Mouse (Mus musculus) adrenal gland, postnatal 4 days (tissue): ENCODE results near the gene Ppp1r3c. TPM values are rescaled to one million over a fixed set of nuclear protein-coding genes. Genes with fewer than 3 reads are reported as not detected.
A peak's percentile ranks its signal among the peaks of the same experiment; 100 is the strongest.

Experiments used
- DNase-seq, 2 experiments: peaks; one replicate each; pipeline ENCODE4 v3.0.0; 2021 to 2022; ENCODE audit warnings: low spot score in 2 of 2, mixed read lengths in 2 of 2
- total RNA-seq, 2 experiments: library from RNA; stranded (reverse); gene quantifications; 2 replicates each; pipeline ENCODE4 v1.2.3; 2021

Gene Ppp1r3c
- total RNA-seq, 2 experiments from 2014 or later = 11.8 to 14.6 TPM

DNA sequence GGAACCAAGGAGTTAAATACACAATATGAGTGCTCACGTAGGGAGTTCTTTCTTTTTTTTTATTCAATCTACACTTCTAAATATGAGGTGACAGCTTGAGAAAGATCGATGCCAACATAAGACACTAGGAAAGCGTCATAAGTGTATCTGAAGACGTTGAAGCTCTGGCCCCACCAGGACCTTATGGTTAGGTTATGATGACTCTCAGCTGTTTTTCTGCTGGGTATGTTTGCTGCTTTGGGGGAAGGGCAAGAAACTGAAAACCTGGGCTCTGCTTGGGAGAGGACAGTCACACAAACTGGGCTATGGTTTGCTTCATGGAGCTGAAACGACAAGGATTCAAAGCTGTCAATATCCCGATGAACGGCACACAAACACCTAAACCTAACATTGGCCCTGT is 11.5 kb downstream of the Ppp1r3c start:
- no peak for DNase-seq

DNA sequence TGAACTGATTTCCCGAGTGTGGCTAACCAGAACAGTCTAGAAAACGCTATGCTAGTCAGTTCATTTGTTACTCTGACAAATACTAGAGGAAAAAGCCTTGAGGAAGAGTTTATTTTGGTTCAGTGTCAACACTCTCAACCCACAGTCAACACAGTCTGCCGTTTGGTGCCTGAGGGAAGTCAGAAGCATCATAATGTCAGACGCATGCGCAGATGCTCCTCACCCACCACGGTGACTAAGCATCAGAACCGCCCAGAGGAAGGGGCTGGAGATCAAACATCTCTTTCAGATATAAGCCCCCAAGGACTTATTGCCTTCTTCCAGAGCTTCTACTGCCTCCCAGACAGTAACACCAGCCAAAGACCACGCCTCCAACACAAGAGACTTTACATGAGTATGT is 15.3 kb downstream of the Ppp1r3c start:
- DNase-seq = no peak

DNA sequence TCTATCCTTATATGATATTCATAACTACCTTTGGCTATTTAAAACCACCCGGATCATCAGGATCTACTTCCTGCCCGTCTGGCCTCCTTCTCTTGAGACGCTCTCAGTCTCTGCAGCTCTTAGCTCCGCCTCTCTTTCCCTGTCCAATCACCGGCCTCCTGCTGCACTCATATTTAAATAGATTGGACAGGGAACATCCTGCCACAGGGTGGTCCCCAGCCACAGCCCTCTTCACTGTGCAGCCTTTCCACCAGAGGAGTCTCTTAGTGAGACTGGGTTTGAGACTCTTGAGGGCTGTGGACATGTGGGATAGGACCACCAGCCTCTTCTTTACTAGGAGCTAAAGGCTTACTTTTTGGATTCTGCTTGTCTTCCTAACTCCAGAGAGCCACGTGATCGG is 20.2 kb downstream of the Ppp1r3c start:
- DNase-seq = no peak

DNA sequence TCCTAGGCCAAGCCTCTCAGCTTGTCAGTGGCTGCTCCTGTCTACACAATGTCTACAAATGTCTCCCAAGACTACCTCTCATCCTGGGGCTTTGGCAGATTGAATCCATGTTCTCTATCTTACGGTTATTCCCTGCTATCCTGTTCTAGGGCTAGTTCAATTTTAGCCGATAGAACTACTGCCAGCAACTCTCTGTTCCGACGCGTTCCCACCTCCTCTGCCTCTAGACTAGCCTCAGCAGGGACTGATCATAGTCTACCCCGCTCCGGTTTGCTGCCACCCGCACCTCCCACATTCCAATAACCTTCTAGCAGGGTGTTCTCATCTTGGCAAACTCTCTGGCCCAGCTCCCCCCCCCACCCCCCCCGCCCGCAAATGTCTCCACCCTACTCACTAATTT is 20.9 kb downstream of the Ppp1r3c start:
- DNase-seq = no peak

DNA sequence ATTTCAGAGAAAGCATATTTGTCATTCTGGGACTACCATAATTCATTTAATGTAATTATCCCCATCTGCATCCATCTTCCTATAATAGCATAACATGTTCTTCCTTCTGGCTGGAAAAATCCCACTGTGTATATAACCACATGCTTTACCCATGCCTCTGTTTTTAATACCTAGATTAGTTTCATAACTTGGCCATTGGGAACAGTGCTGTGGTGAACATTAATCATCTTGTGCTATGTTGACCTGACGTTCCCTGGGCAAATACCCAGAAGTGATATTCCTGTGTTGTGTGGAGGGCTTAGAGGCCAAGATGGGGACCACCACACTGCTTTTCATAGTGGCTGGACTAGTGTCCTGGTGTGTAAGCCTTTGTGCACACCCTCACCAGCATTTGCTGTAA is 22.0 kb downstream of the Ppp1r3c start:
- no peak for DNase-seq

DNA sequence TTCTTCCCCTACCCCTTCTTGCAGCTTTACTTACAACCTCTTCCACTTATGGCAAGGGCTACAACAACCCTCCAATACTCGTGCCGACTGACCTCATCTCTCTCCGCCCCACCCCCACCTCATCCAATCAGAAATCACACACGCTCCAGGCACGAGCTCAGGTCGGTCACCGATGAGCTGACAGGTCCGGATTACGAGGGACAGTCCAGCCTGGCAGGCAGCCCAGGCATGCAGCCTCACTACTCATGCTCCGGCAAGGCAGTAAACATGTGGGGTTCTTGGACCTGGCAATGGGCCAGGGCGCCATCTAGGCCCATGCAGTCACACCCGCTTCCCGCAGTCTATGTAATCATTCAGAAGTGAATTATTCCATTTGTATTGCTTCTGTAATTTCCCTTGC is 23.4 kb downstream of the Ppp1r3c start:
- DNase-seq = no peak

DNA sequence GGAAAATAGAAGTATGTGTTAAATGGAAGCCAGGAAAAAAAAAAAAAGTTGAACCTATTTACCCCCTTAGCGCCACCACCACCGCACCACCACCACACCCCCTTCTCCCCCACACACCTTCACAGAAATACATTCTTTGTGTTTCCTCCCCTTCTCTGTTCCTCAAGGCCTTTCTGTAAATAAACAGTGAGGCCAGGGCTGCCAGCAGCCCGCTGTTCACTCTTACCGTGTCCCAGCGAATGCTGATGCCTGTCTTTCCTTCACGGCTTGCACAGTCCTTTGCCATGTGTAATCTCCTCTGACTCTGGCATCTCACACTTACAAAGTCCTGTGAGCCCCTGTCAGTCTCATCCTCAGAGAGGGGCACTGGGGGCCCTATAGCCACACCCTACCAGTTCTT is 30.3 kb downstream of the Ppp1r3c start:
- no peak for DNase-seq

DNA sequence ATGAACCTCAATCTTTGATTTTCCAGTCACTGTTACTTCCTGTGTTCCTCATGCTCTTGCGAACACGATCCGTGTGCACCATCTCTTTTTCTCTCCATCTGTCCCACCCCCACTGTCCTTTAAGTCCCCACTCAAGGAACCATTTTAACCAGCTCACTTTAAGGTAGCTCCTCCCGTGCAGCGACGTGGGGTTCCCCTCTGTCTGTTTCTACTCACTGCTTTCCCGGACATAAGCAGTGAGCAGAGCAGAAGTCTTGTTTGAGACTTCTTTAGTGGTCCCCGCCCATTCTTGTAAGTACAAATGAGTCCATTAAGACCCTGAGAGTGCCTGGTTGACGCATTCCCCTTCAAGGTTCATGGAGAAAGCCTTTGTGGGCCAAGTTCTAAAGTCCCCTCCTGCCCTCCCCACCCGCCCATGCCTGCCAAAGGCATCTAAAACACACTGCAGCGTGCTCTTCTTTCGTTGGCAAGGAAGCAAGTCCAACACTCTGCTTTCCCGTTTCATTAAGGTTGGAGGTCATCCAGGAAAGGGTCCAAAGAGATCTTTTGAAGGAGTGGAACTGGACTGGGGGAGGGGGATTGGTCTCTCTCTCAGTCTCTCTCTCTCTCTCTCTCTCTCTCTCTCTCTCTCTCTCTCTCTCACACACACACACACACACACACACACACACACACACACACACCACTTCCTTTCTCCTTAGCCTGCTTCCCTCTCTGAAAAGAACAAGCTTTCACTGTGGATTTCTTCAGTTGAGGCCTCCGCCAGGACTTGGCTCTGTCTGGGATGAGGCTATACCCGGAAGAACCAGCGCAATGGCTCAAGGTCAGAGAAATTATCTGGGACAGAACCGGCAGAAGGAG is 30.9 kb downstream of the Ppp1r3c start:
- DNase-seq = no peak

DNA sequence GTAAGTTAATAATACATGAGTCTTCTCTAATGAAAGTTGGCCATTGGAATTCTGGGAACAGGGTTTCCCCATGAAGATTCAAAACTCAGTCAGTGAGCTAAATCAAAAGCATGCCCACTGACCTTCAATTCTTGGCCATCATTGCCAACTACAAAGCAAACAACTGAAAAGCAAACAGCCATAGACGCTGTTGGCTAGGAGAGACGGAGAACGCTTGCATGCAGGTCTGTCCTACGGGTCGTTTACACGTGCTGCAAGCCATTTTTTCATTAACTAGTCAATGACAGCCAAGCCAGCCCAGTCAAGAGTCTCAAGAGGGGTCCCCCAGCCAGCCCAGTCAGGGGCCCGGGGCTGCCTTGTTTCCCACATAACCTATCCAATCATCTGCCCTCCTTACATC is 31.7 kb downstream of the Ppp1r3c start:
- DNase-seq = no peak

DNA sequence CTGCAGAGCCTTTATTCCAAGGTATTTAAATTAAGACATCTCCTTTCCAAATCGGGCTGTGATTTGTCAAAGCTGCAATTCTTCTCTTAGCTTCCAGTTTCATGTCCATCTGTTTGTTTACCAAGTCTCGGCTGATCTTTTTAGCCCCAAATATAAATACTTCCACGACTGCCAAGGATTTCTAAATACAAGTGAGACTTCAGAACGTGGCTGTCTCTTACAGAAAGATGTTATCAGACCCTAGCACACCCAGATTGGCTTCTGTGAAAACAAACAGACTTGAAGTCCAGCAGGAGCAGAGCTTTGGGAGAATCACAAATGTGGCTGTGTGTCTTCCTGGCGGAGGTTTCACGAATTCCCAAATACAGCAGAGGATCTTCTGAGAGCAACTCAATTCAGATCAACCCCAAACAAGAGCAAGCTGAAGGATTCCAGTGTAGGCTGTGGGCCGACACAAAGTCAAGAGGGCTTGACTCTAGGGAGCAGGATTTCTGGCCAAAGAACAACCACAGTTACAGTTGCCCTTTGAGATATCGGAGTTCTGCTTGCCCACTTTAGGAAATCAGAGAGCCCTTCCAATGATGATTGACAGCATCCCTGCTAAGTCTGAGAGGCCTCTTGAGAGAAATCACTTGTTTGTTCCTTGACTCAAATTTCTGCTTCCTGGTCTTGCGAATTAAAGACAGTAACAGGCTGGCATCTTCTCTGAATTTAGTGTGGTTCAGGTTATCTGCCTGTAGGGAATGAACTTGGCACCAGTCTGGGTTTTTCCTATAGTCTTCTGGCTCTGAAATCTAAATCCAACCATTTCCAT is 34.4 kb downstream of the Ppp1r3c start:
- no peak for DNase-seq

DNA sequence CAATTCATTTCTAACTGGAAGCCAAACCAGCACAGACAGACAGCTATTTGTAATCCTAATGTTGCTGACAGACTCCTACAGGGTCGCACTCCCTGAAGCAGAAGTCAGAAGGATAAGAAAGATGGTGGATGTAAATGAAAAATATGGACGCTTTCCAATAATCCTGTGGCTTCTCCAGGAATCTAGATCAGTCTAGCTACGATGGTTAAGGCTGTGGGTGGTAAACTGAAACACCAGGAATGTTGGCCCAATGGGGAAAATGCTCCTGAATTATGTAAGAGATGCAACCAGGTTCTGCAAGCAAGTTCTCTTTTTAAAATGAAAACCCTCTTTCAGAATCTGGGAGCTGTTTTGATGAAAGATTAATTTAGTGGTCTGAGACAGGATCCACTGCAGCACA is 35.1 kb downstream of the Ppp1r3c start:
- no peak for DNase-seq

DNA sequence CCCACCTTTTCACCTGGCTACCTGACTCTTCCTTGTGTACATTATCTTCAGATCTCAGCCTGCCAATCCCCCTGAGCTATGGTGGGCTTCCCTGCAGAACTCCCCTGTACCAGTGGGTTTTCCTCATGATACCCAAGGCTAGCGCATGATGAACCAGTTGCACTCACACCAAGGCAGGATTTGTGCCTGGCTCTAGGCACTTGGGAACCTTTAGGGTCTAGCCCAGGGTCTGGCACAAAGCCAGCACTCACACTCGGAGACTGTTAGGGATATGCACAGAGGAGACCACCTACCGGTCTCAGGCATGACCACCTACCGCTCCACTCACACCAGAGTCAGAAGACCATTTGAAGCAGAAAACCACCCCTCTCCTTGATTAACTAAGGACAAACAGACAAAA is 35.5 kb downstream of the Ppp1r3c start:
- DNase-seq = no peak

DNA sequence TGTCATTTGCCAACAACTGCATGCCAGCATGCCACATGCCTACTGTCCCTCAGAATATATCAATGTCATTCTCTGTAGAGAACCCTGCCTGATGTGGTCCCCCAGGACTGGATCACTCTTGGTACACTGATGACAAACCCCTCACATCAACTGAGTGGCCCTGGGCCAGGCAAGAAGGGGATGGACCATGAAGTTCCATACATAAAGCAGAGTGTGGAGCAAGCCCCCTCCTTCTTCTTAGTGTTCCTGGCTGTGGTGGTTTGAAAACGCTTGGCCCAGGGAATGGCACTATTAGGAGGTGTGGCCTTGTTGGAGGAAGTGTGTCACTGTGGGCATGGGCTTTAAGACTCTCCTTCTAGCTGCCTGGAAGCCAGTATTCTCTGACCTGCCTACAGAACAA is 37.3 kb downstream of the Ppp1r3c start:
- no peak for DNase-seq

DNA sequence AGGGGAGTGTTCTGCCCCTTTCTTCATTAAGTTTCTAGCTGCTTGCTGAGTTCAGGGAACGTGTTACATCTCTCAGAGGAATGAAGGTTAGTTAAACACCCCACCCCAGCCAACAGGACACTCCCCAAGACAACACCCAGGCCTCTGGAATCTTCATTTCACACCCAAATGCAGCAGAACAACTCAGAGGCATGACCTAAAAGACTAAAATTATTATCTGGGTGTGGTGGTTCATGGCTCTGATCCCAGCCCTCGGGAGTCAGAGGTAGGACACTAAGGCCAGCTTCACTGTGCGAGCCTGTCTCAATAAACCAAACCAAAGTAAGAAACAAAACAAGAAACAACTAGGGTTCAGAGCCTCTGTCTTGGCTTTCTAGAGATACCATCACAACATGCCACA is 38.3 kb downstream of the Ppp1r3c start:
- DNase-seq = no peak

DNA sequence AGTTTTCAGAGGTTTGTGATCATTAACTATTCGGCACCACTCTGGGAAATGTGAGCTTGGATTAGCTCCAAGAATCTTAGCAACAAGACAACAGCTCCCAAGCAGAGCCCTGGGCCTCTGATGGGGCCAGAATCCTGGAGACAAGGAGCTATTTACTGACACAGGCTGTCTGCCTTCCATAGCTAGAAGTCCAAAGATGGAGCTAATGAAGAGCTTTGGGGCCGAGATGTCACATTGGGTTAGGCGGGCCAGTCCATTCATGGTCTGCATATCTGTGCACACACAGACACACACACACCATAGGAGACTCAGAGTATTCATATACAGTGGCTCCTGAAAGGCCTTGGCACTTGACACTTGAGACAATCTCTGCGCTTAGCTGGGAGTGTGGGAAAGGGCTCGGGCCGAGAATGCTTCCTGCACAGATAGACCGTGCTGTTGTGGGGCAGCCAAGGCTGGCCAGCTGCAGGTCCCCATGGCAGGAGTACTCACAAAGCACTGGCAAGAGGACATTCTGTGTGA is 39.8 kb downstream of the Ppp1r3c start:
- no peak for DNase-seq

DNA sequence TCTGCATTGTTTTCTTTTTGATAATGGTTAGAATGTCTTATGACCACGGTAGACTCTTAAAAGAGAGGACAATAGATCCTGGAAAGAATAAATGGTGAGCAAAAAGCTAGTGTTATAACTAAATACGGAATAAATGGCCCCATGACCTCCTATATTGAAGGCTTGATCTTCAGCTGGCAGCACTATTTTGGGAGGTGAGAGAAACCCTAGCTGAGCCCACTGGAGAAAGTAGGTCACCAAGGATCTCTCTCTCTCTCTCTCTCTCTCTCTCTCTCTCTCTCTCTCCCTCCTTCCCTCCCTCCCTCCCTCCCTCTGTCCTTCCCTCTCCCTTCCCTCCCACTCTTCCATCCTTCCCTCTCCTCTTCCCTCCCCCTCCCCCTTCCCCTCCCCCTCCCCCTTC is 42.9 kb downstream of the Ppp1r3c start:
- DNase-seq = no peak

DNA sequence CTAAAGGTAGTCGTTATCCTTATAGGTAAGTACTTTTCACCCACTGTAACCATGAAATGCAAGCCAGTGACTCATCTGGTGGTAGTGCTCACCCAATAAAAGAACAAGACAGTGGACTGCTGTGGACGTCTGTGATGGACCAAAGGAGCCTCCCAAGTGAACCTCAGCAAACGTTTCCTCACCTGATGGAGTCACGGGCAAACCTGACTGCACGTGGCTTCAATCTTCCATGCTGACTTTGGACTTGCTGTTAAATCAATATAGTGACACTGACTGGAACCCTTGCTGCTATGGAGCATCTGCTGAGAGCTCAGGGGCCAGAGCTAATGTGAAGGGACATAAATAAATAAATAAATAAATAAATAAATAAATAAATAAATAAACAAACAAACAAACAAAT is 44.5 kb downstream of the Ppp1r3c start:
- DNase-seq = no peak

DNA sequence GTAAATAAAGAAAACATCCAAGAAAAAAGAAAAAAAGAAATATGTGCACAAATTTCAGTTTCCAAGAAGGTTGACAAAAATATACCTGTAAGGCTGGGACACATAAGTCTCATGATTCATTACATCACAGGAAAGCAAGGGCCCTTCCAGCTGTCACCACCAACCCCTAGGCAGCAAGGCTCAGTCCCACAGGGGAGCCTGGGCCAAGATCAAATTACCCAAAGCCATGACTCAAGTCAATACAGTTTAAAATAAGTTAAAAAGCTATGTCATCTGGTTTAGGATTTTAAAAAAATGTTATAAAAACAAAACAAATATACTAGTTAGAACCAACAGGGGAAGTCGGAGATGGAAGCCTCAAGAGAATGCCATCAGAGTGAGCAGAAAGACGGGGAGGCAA is 45.2 kb downstream of the Ppp1r3c start:
- no peak for DNase-seq

DNA sequence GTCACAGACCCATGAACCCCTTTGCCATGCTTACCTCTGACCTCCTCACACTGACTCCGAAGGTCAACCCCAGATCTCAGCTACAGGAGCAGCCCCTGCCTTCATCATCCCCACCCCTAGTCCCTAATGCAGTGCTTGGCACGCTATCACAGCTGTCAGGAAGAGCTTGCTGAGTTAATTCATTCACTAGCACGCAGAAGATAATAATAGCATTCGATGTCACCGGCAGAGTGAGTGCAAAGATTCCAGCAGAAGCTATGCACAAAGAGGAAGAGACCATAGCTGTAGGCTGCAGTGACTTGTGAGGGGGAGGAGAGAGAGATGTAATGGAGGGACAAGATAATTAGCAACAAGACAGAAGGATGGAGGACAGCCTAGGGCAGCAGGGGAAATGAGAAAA is 47.2 kb downstream of the Ppp1r3c start:
- DNase-seq = no peak

DNA sequence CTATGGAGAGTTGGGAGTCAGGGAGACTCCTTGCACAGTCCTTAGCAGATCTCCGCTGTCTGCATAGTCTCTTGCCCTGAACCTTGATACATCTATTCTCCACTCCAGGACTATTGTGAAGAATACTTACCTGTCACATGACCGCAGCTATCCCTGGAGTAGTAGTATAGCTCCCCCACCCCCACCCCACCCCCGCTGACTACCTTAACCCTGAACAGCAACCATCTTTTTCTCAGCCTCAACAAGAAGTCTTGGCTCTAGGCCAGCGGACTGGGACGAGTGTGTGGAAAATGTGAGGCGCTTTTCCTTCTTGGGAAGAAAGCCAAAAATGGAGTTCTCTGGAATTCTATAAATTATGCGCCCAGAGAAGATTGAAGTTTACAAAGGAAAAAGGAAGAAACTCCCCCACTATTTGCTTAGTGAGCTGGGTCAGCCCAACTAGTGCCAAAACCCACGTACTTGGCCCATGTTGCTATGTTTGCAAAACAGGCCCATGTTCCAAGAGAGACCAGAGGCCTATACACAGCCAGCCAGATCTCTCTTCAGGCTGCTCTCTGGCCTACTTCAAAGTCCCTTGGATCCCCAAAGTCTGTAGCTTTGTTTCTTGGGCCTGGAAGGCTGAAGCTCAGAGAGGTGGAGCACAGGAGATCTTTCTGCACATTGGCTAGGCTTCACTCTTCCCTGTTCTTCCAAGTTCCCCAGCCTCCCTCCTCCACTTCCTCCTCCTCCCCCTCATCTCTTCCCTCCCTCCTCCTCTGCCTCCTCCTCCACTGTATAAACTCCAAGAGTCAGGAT is 48.4 kb downstream of the Ppp1r3c start:
- DNase-seq = peak in 1 of 2 experiments; percentile 43

DNA sequence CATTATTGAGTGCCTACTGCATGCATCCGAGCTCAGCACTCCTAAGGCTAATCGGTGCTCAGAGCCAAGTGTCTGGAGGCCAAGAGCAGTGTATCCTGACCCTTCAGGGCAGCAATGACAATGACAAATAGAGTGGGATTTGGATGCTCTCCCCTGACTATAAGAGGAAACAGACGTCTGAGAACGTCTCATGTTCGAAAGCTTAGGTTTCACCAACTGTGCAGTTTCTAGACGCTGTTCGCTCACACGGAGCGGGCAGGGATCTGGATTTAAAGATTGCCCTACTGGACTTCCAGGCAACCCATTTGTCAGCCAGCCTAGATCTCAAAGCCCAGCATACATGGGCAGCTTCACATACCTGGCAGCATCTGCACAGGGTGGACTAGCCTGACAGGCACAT is 49.4 kb downstream of the Ppp1r3c start:
- no peak for DNase-seq

DNA sequence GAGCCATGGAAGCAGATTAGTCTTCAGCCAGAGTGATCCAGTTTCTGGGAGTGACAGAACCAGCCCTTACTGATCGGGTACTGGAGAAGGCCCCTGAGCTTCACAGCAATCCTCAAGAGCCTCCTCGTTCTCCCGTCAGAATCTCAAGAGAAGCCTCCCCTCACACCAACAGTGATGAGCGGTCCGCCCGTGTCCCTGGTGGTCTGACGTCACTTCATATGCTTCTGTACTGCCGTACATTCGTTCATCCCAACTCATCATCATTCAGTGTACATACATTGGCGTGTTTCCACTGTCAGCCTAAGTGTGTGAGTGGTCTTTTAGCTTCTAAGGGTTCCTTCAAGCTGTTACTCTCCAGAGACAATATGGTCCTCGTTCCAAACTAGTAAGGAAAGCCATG is 50.4 kb downstream of the Ppp1r3c start:
- DNase-seq = no peak
